Mouse (Mus musculus) hindbrain, embryonic 10.5 days (tissue): ENCODE measurements around the gene Cmip. TPM values are rescaled to one million over a fixed set of nuclear protein-coding genes. Genes with fewer than 3 reads are reported as not detected.

Experiments
- DNase-seq: peaks from one replicate; pipeline ENCODE4 v3.0.0-alpha.2; 2017; ENCODE audit warnings: low spot score
- H3K27ac ChIP-seq: fragments of 300-500 bp; sonication (generic); 2 replicates; pipeline ENCODE4 v1.5.1; 2016; ENCODE audit warnings: mild to moderate bottlenecking, moderate library complexity
- H3K27me3 ChIP-seq: fragments of 300-500 bp; sonication (generic); 2 replicates; pipeline ENCODE4 v1.6.1; 2016; ENCODE audit warnings: mild to moderate bottlenecking; ENCODE audit not compliant: poor library complexity, insufficient read depth, severe bottlenecking
- H3K36me3 ChIP-seq: fragments of 300-500 bp; sonication (generic); 2 replicates; pipeline ENCODE4 v1.6.1; 2016; ENCODE audit warnings: mild to moderate bottlenecking, moderate library complexity
- H3K4me1 ChIP-seq: fragments of 300-500 bp; sonication (generic); replicated peaks from 2 replicates; pipeline ENCODE4 v1.6.1; 2016; ENCODE audit warnings: mild to moderate bottlenecking
- H3K4me3 ChIP-seq: fragments of 300-500 bp; sonication (generic); 2 replicates; pipeline ENCODE4 v1.5.1; 2016; ENCODE audit warnings: mild to moderate bottlenecking, moderate library complexity
- H3K9me3 ChIP-seq: fragments of 300-500 bp; sonication (generic); 2 replicates; pipeline ENCODE4 v1.6.1; 2016; ENCODE audit warnings: mild to moderate bottlenecking, moderate library complexity
- WGBS: fragments of 180-500 bp; shearing (Covaris S2); methylation state at CpG from one replicate; pipeline ENCODE4 v1.1.7; 2016; 5-methylcytosine and 5-hydroxymethylcytosine counted together
- polyA plus RNA-seq: library from polyadenylated mRNA; unstranded; fragments of >200 nt; fragmentation: Nextera tagmentation; extraction: Ambion mirVana; gene quantifications from 2 replicates; pipeline ENCODE4 v1.2.1, GENCODE M21; 2016

Cmip gene
- polyA plus RNA-seq, 1 experiment from 2014 or later = 14.0 TPM

GRCm38 (mm10) chr8:117322715-117323310 is 65.9 kb downstream of the Cmip start:
- Histone ChIP-seq H3K36me3 (peaks cover 5% of the 10 kb centered on the region; the same call in 1 of the 2 replicates), H3K9me3 (no peaks in the 10 kb centered on the region), H3K27ac (peak overlapping the region; percentile 68), H3K4me3 (no peak overlapping the region), H3K27me3 (no peaks in the 10 kb centered on the region), H3K4me1 (peaks cover 57% of the 10 kb centered on the region)
- DNase-seq = no peak
- 54% methylated on average over 8 of the region's 8 CpGs for WGBS

GRCm38 (mm10) chr8:117324821-117325220 is 68.0 kb downstream of the Cmip start:
- H3K9me3 ChIP-seq = no peaks in the 10 kb centered on the region
- peaks cover 5% of the 10 kb centered on the region; the same call in 1 of the 2 replicates for H3K36me3 ChIP-seq
- DNase-seq = no peak
- WGBS = 94% methylated on average over 9 of the region's 9 CpGs
- no peak overlapping the region for H3K27ac ChIP-seq
- no peaks in the 10 kb centered on the region for H3K27me3 ChIP-seq
- peaks cover 55% of the 10 kb centered on the region for H3K4me1 ChIP-seq
- no peak overlapping the region for H3K4me3 ChIP-seq

- 90% methylated on average over 5 of the region's 5 CpGs for WGBS
- no peak for DNase-seq
- peaks cover 5% of the 10 kb centered on the region; the same call in 1 of the 2 replicates for H3K36me3 ChIP-seq
- H3K27ac ChIP-seq = no peak overlapping the region
- H3K4me1 ChIP-seq = peaks cover 39% of the 10 kb centered on the region
- no peak overlapping the region for H3K4me3 ChIP-seq
- H3K9me3 ChIP-seq = no peaks in the 10 kb centered on the region
- no peaks in the 10 kb centered on the region for H3K27me3 ChIP-seq
Observed at GRCm38 (mm10) chr8:117326735-117327134, 69.9 kb downstream of the Cmip start.

GRCm38 (mm10) chr8:117327385-117327837 is 70.5 kb downstream of the Cmip start:
- H3K27ac ChIP-seq = peak overlapping the region; percentile 60
- no peaks in the 10 kb centered on the region for H3K27me3 ChIP-seq
- no peak overlapping the region for H3K4me3 ChIP-seq
- 39% methylated on average over 7 of the region's 7 CpGs for WGBS
- H3K4me1 ChIP-seq = peaks cover 39% of the 10 kb centered on the region
- H3K9me3 ChIP-seq = no peaks in the 10 kb centered on the region
- no peak for DNase-seq
- peaks cover 11% of the 10 kb centered on the region for H3K36me3 ChIP-seq

GRCm38 (mm10) chr8:117328758-117329157 is 71.9 kb downstream of the Cmip start:
- 88% methylated on average over 9 of the region's 9 CpGs for whole genome bisulfite sequencing
- H3K27ac ChIP-seq = no peak overlapping the region

GRCm38 (mm10) chr8:117329167-117329566 is 72.3 kb downstream of the Cmip start:
- H3K4me3 ChIP-seq = no peak overlapping the region
- DNase-seq = no peak
- peaks cover 13% of the 10 kb centered on the region for H3K36me3 ChIP-seq
- peaks cover 45% of the 10 kb centered on the region for H3K4me1 ChIP-seq
- no peaks in the 10 kb centered on the region for H3K27me3 ChIP-seq
- no peak overlapping the region for H3K27ac ChIP-seq
- H3K9me3 ChIP-seq = no peaks in the 10 kb centered on the region
- WGBS = 76% methylated on average over 9 of the region's 9 CpGs

More at GRCm38 (mm10) chr8:117328758-117329157, 71.9 kb downstream of the Cmip start:
- no peaks in the 10 kb centered on the region for H3K9me3 ChIP-seq
- no peak overlapping the region for H3K4me3 ChIP-seq
- DNase-seq = no peak
- H3K27me3 ChIP-seq = no peaks in the 10 kb centered on the region
- H3K4me1 ChIP-seq = peaks cover 41% of the 10 kb centered on the region
- peaks cover 13% of the 10 kb centered on the region for H3K36me3 ChIP-seq

GRCm38 (mm10) chr8:117329903-117330302 is 73.0 kb downstream of the Cmip start:
- H3K4me3 ChIP-seq = no peak overlapping the region
- H3K27ac ChIP-seq = no peak overlapping the region
- no peaks in the 10 kb centered on the region for H3K9me3 ChIP-seq
- no peak for DNase-seq
- peaks cover 52% of the 10 kb centered on the region for H3K4me1 ChIP-seq
- H3K27me3 ChIP-seq = no peaks in the 10 kb centered on the region
- 61% methylated on average over 2 of the region's 2 CpGs for WGBS
- peaks cover 12% of the 10 kb centered on the region for H3K36me3 ChIP-seq

GRCm38 (mm10) chr8:117332229-117333010 is 75.6 kb downstream of the Cmip start:
- peaks cover 9% of the 10 kb centered on the region; the same call in 1 of the 2 replicates for H3K36me3 ChIP-seq
- no peak overlapping the region for H3K27ac ChIP-seq
- DNase-seq = no peak
- H3K4me3 ChIP-seq = no peak overlapping the region
- no peaks in the 10 kb centered on the region for H3K9me3 ChIP-seq
- H3K27me3 ChIP-seq = no peaks in the 10 kb centered on the region
- 88% methylated on average over 27 of the region's 27 CpGs for WGBS
- peaks cover 59% of the 10 kb centered on the region for H3K4me1 ChIP-seq

GRCm38 (mm10) chr8:117333619-117334018 is 76.8 kb downstream of the Cmip start:
- WGBS = 41% methylated on average over 6 of the region's 6 CpGs
- Histone ChIP-seq H3K4me1 (peaks cover 65% of the 10 kb centered on the region), H3K9me3 (no peaks in the 10 kb centered on the region), H3K27me3 (no peaks in the 10 kb centered on the region), H3K36me3 (peaks cover 9% of the 10 kb centered on the region; the same call in 1 of the 2 replicates), H3K4me3 (no peak overlapping the region), H3K27ac (peak overlapping the region; percentile 50; the same call in 1 of the 2 replicates)
- peak; percentile 29 for DNase-seq

GRCm38 (mm10) chr8:117334058-117334747 is 77.3 kb downstream of the Cmip start:
- Histone ChIP-seq H3K27me3 (no peaks in the 10 kb centered on the region), H3K4me1 (peaks cover 67% of the 10 kb centered on the region), H3K9me3 (no peaks in the 10 kb centered on the region), H3K4me3 (no peak overlapping the region), H3K27ac (peak overlapping the region; percentile 68), H3K36me3 (peaks cover 9% of the 10 kb centered on the region; the same call in 1 of the 2 replicates)
- no peak for DNase-seq
- 63% methylated on average over 10 of the region's 10 CpGs for WGBS

GRCm38 (mm10) chr8:117334748-117335393 is 78.0 kb downstream of the Cmip start:
- Histone ChIP-seq H3K36me3 (peaks cover 9% of the 10 kb centered on the region; the same call in 1 of the 2 replicates), H3K27me3 (no peaks in the 10 kb centered on the region), H3K4me3 (0 out of 2 replicates have a peak overlapping the region, but pooled peaks have one; percentile 13), H3K9me3 (no peaks in the 10 kb centered on the region), H3K27ac (peak overlapping the region; percentile 68), H3K4me1 (peaks cover 70% of the 10 kb centered on the region)
- DNase-seq = peak; percentile 16
- 43% methylated on average over 14 of the region's 14 CpGs for WGBS

- Histone ChIP-seq H3K4me3 (0 out of 2 replicates have a peak overlapping the region, but pooled peaks have one; percentile 13), H3K9me3 (no peaks in the 10 kb centered on the region), H3K27ac (peak overlapping the region; percentile 68), H3K27me3 (no peaks in the 10 kb centered on the region), H3K36me3 (peaks cover 9% of the 10 kb centered on the region; the same call in 1 of the 2 replicates), H3K4me1 (peaks cover 75% of the 10 kb centered on the region)
- 54% methylated on average over 8 of the region's 8 CpGs for WGBS
- no peak for DNase-seq
Observed at GRCm38 (mm10) chr8:117335423-117335822, 78.6 kb downstream of the Cmip start.
